Comparison of ENCODE assay signal across 22 mouse cellular contexts in the genomic region with DNA sequence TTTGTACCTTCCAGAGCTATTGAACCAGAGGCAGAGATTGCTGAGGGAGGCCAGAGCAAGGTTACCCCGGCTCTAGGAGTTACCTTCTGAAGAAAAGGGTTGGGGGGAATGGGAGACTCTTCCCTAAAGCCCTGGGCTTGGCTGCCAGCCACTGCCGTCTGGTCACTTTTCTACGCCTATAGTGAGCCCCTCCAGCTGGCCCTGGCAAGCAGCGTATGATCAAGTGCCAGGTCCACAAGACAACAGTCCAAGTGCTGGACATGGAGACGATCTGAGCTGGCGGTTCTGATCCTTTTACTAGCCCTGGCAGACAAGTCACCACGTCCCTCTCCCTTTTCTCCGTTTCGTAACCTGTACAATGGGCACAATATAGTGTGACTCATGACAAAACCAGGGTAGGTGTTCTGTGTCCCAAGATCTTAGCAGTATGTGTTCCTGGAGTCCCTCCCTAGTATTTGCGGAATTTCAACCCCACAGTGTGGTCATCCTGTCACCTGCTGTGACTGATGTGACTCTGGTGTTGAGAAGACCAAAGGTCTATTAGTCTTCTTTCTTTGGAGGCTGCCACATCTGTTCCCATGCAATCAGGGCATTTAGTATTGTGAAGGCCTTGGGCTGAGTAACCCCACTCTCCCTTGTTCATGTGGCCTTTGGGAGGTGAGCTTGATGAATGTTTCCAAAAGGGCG. TPM values are rescaled to one million over a fixed set of nuclear protein-coding genes. Genes with fewer than 3 reads are reported as not detected.
DNase-seq lines count a peak whose midpoint lies in the region; ATAC-seq and TF ChIP-seq lines count a peak whose summit lies in the region.
"Had no signal": no experiment of that assay in that cellular context is flagged by ENCODE, and none has a peak within 500 bp of the region (broad histone marks: within the 10 kb centered on the region; RNA-seq: fewer than 3 reads in every experiment).

No protein-coding gene starts in this region.

- intact Hi-C loops in heart, postnatal 14 days (cut with DNase I), result no loop called here
- intact Hi-C loops in heart, postnatal 25 days (cut with DNase I), result no loop called here

- H3K9me3 ChIP-seq in lung, embryonic 14.5 days (ENCODE audit: low read depth, low read length), result no peaks in the 10 kb centered on the region
- no peaks in the 10 kb centered on the region for H3K9me3 ChIP-seq in E14TG2a.4 (ENCODE audit: low read length)
- H3K9me3 ChIP-seq: embryonic facial prominence, embryonic 12.5 days; forebrain, embryonic 13.5 days; midbrain, embryonic 12.5 days; neural tube, embryonic 13.5 days had no signal

- H3K4me1 ChIP-seq in lung, embryonic 14.5 days (ENCODE audit: insufficient read depth), result no peaks in the 10 kb centered on the region
- H3K4me1 ChIP-seq in E14TG2a.4 (replicated peaks; ENCODE audit: low read depth, low read length), result peaks cover 47% of the 10 kb centered on the region
- H3K4me1 ChIP-seq: embryonic facial prominence, embryonic 12.5 days; forebrain, embryonic 13.5 days; midbrain, embryonic 12.5 days; neural tube, embryonic 13.5 days had no signal

- no peak overlapping the region for H3K4me3 ChIP-seq in lung, embryonic 14.5 days (ENCODE audit: low read depth, low read length)
- peak overlapping the region; percentile 37 for H3K4me3 ChIP-seq in E14TG2a.4 (replicated peaks; ENCODE audit: low read length)
- H3K4me3 ChIP-seq: embryonic facial prominence, embryonic 12.5 days; forebrain, embryonic 13.5 days; gastrocnemius, adult 2 months; midbrain, embryonic 12.5 days; myocyte; neural tube, embryonic 13.5 days had no signal

- H3K9ac ChIP-seq in lung, embryonic 14.5 days, result no peak overlapping the region
- H3K9ac ChIP-seq: embryonic facial prominence, embryonic 12.5 days; forebrain, embryonic 13.5 days; liver, embryonic 14.5 days; midbrain, embryonic 12.5 days; neural tube, embryonic 13.5 days had no signal

- no peak for TF ChIP-seq CTCF in lung, embryonic 14.5 days (IDR thresholded peaks at IDR 0.05; ENCODE audit: low read depth)
- TF ChIP-seq CTCF in E14TG2a.4 (conservative IDR thresholded peaks at IDR 0.05; ENCODE audit: low read length), result no peak

- no peak overlapping the region for H3K4me2 ChIP-seq in lung, embryonic 14.5 days
- H3K4me2 ChIP-seq: embryonic facial prominence, embryonic 12.5 days; forebrain, embryonic 13.5 days; heart, embryonic 11.5 days; midbrain, embryonic 12.5 days; neural tube, embryonic 13.5 days had no signal

- 64% methylated on average over 11 of the region's 11 CpGs for WGBS in lung, embryonic 14.5 days

- no peaks in the 10 kb centered on the region for H3K27me3 ChIP-seq in lung, embryonic 14.5 days (ENCODE audit: insufficient read depth, low read length)
- H3K27me3 ChIP-seq in E14TG2a.4 (ENCODE audit: insufficient read depth, low read length), result no peaks in the 10 kb centered on the region; the same call in 1 of the 2 replicates
- H3K27me3 ChIP-seq: embryonic facial prominence, embryonic 12.5 days; forebrain, embryonic 13.5 days; midbrain, embryonic 12.5 days; neural tube, embryonic 13.5 days had no signal

- no peak overlapping the region for H3K27ac ChIP-seq in lung, embryonic 14.5 days (ENCODE audit: low read depth)
- H3K27ac ChIP-seq: embryonic facial prominence, embryonic 12.5 days; forebrain, embryonic 13.5 days; gastrocnemius, adult 2 months; liver, embryonic 14.5 days; midbrain, embryonic 12.5 days; neural tube, embryonic 13.5 days had no signal

- DNase-seq in cerebellum, postnatal 10 days, result peak; percentile 94 to 97
- no peak for DNase-seq in cerebellum, adult 9-11 months
- peak; percentile 38 to 51 for DNase-seq in heart, postnatal 14 days
- DNase-seq in heart, postnatal 25 days (ENCODE audit: low spot score), result no peak
- DNase-seq in lung, embryonic 14.5 days, result peak; percentile 58
- no peak for DNase-seq in lung, postnatal 36 days
- no peak for DNase-seq in spleen, postnatal 10 days (ENCODE audit: low spot score in 2 of 2)
- DNase-seq: adrenal gland, adult 2 months; gastrocnemius, adult 2 months; kidney, adult 11 months; lung, postnatal 14 days; retina, postnatal 1 day; thymus, adult 18-20 months; thymus, postnatal 36 days had no signal

- ATAC-seq in lung, embryonic 14.5 days (ENCODE audit: insufficient read depth), result no peak
- ATAC-seq: forebrain, embryonic 13.5 days had no signal

- H3K36me3 ChIP-seq in lung, embryonic 14.5 days (ENCODE audit: insufficient read depth), result peaks cover 13% of the 10 kb centered on the region
- peaks cover 22% of the 10 kb centered on the region for H3K36me3 ChIP-seq in E14TG2a.4 (ENCODE audit: insufficient read depth, low read length)

RNA-seq across cellular contexts. Expression of gene Mark2, which starts 11.3 kb away (rescaled TPM):
- total RNA-seq in heart, postnatal 14 days (2021), result 10 to 100 TPM; 51.9 to 55.4 TPM
- total RNA-seq in heart, postnatal 25 days (2021), result 10 to 100 TPM; 49.4 to 55.3 TPM
- polyA plus RNA-seq in lung, embryonic 14.5 days (2014; fragmentation: Nextera tagmentation; extraction: Ambion mirVana), result 49.2 and 57.8 TPM in 2 replicates

RNA-seq across cellular contexts. Expression of gene Spindoc, which starts 29.8 kb away (rescaled TPM):
- 10 to 100 TPM; 21.8 to 23.2 TPM for total RNA-seq in heart, postnatal 14 days (2021)
- 10 to 100 TPM; 14.1 to 17.5 TPM for total RNA-seq in heart, postnatal 25 days (2021)
- 18.6 and 26.8 TPM in 2 replicates for polyA plus RNA-seq in lung, embryonic 14.5 days (2014; fragmentation: Nextera tagmentation; extraction: Ambion mirVana)

Comparison
In these comparisons a context has a peak if more than half of its experiments do, and no peak if none do; other contexts are left out.
1. DNase-seq: peak in cerebellum, postnatal 10 days (2 of 2), heart, postnatal 14 days (2 of 2) and lung, embryonic 14.5 days (single experiment); none in cerebellum, adult 9-11 months (single experiment), heart, postnatal 25 days (single experiment), lung, postnatal 36 days (single experiment) and spleen, postnatal 10 days (0 of 2).